Mouse (Mus musculus) liver, embryonic 16.5 days (tissue): ENCODE data around the gene Gm20721. TPM values are rescaled to one million over a fixed set of nuclear protein-coding genes. Genes with fewer than 3 reads are reported as not detected.

Source experiments
- ATAC-seq: fragments of 200-750 bp; cut with Nextera tagmentation; 2 replicates; pipeline ENCODE4 v1.8.0; 2017; ENCODE audit warnings: low read depth, mild to moderate bottlenecking, moderate number of reproducible peaks, moderate library complexity
- H3K27ac ChIP-seq: fragments of 300-500 bp; sonication (generic); 2 replicates; pipeline ENCODE4 v1.5.1; 2014; ENCODE audit warnings: mild to moderate bottlenecking, low read length
- H3K27me3 ChIP-seq: fragments of 300-500 bp; sonication (generic); 2 replicates; pipeline ENCODE4 v1.6.1; 2014; ENCODE audit warnings: low read depth, low read length, mixed read lengths; ENCODE audit not compliant: control insufficient read depth, insufficient read depth
- H3K36me3 ChIP-seq: fragments of 300-500 bp; sonication (generic); 2 replicates; pipeline ENCODE4 v1.6.1; 2014; ENCODE audit warnings: mild to moderate bottlenecking; ENCODE audit not compliant: control insufficient read depth, insufficient read depth
- H3K4me1 ChIP-seq: fragments of 300-500 bp; sonication (generic); 2 replicates; pipeline ENCODE4 v1.6.1; 2014; ENCODE audit warnings: low read depth, low read length, mixed read lengths; ENCODE audit not compliant: control insufficient read depth
- H3K4me2 ChIP-seq: fragments of 300-500 bp; sonication (generic); 2 replicates; pipeline ENCODE4 v1.6.1; 2014; ENCODE audit warnings: low read depth, low read length, mixed read lengths
- H3K4me3 ChIP-seq: fragments of 300-500 bp; sonication (generic); 2 replicates; pipeline ENCODE4 v1.5.1; 2014; ENCODE audit warnings: low read depth, mild to moderate bottlenecking, low read length
- H3K9ac ChIP-seq: fragments of 300-500 bp; sonication (generic); 2 replicates; pipeline ENCODE4 v1.6.1; 2014; ENCODE audit warnings: low read depth, low read length
- H3K9me3 ChIP-seq: fragments of 300-500 bp; sonication (generic); replicated peaks from 2 replicates; pipeline ENCODE4 v1.6.1; 2016; ENCODE audit warnings: low read length; ENCODE audit not compliant: control insufficient read depth
- WGBS: fragments of 180-500 bp; shearing (Covaris S2); extraction: QIAGEN DNeasy Blood & Tissue Kit; methylation state at CpG from one replicate; pipeline ENCODE4 v1.1.7; 2014; ENCODE audit not compliant: insufficient replicate concordance; 5-methylcytosine and 5-hydroxymethylcytosine counted together
- polyA plus RNA-seq: library from polyadenylated mRNA; unstranded; fragments of >200 nt; fragmentation: Nextera tagmentation; extraction: Ambion mirVana; gene quantifications from 2 replicates; pipeline ENCODE4 v1.2.1, GENCODE M21; 2015

The Gm20721 gene
- polyA plus RNA-seq, 1 experiment from 2014 or later, result 34.8 TPM

DNA sequence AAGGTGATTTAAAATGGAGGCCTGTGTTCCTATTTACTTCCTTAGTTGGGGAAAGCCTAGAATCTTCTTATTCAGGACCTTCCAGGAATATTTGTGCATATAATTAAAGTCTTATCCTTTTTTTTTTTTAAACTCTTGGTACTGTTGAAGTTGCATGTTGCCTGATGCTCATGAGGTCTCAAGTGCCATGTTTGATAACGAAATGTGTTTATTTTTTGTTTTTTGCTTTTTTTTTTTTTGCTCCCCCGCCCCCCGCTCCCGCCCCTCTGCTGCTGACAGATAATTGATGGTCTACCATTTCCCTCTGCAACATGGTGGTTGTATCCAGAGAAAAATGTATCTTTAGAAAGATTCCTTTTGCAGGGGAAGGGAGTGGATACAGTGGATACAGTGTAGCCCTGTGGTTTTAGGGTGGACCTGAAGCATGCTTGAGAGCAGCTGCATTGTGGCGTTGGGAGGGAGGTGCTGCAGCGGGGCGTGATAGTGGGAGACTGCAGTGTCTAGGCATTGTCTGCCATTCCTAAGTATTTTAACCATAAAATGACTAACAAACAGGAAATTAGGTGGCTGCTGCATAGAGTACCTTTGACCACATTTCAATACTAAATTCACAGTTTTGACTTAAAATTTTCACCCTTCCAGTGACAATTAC is 13.1 kb downstream of the Gm20721 start:
- H3K4me1 ChIP-seq, result peaks cover 49% of the 10 kb centered on the region
- 26% methylated on average over 7 of the region's 7 CpGs for WGBS
- H3K27ac ChIP-seq, result no peak overlapping the region
- H3K9me3 ChIP-seq, result no peaks in the 10 kb centered on the region; the same call in 1 of the 2 replicates
- ATAC-seq, result no peak
- no peak overlapping the region for H3K4me3 ChIP-seq
- no peak overlapping the region for H3K9ac ChIP-seq
- H3K36me3 ChIP-seq, result peaks cover 6% of the 10 kb centered on the region
- H3K4me2 ChIP-seq, result no peak overlapping the region
- H3K27me3 ChIP-seq, result no peaks in the 10 kb centered on the region

DNA sequence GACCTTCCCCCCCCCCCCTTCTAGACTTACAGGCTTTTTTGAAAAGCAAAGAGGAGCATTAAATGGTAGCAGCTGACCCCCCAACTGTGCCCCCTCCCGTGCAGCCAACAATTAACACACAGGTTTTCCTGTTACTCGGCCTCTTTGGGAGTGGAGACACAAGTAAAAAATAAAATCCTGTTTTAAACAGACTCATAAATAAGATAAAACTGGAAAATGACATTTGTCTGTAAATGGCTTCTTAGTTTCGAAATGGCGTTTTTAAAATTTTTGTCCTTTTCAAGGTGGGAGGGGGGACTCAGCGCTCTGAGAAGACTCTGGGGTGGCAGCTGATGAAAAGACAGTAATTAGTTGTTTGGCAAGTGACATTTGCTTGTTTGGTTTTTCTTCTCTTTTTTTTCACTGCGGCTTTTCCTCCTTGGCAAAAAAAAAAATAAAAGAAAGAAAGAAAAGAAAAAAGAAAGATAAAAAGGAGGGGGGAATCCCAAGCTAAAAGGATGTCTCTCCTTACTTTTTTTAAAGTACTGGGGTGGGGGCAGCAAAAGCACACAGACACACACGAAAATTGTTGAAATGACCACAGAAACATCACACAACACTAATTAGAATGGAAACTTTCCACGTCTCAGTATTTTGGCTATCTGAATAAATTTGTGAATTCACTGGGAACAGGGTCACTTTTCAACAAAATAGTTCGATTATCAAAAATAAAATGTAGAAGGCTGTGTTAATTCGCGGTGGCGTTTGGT is 15.1 kb downstream of the Gm20721 start:
- H3K4me3 ChIP-seq, result peak overlapping the region; percentile 95

DNA sequence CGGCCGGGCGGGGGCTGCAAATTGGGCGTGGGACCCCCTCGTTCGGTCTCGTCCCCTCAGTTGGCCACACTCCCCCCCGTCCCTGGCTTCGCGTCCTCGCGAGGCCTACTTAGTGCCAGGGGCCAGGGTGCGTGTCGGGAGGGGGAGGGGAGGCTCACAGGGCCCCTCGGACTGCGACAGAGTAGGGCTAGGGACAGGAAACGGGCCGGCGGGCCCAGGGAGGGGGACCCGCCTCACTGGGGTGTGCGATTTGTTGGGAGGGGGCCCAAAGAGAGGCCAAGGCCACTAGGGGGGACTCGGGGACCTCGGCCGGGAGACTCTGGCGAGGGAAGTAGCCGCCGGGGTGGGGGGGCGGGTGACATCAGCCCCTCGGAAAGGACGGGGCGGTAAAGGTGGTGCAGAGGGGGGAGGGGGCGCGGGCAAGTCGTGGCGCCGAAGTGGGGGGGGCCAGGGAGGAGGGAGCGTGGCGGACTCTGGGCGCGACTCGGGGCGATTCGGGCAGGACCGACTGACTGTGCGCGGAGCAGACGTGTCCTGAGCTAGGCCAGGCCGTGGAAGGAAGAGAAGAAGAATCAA is 15.8 kb downstream of the Gm20721 start:
- H3K9ac ChIP-seq, result peak overlapping the region; percentile 96
- peaks cover 6% of the 10 kb centered on the region for H3K36me3 ChIP-seq
- 1% methylated on average over 45 of the region's 48 CpGs for WGBS
- H3K9me3 ChIP-seq, result no peaks in the 10 kb centered on the region; the same call in 1 of the 2 replicates
- H3K4me3 ChIP-seq, result peak overlapping the region; percentile 95
- peak; percentile 37 for ATAC-seq
- peak overlapping the region; percentile 97 for H3K4me2 ChIP-seq
- H3K27ac ChIP-seq, result peak overlapping the region; percentile 90
- peaks cover 44% of the 10 kb centered on the region for H3K4me1 ChIP-seq
- H3K27me3 ChIP-seq, result no peaks in the 10 kb centered on the region

More for the DNA sequence above, 15.1 kb downstream of the Gm20721 start:
- peak overlapping the region; percentile 96 for H3K9ac ChIP-seq
- WGBS, result 30% methylated on average over 12 of the region's 12 CpGs
- peaks cover 49% of the 10 kb centered on the region for H3K4me1 ChIP-seq
- H3K27ac ChIP-seq, result peak overlapping the region; percentile 90; the same call in 1 of the 2 replicates
- no peaks in the 10 kb centered on the region; the same call in 1 of the 2 replicates for H3K9me3 ChIP-seq
- H3K36me3 ChIP-seq, result peaks cover 6% of the 10 kb centered on the region
- no peak for ATAC-seq
- H3K4me2 ChIP-seq, result peak overlapping the region; percentile 97
- no peaks in the 10 kb centered on the region for H3K27me3 ChIP-seq

DNA sequence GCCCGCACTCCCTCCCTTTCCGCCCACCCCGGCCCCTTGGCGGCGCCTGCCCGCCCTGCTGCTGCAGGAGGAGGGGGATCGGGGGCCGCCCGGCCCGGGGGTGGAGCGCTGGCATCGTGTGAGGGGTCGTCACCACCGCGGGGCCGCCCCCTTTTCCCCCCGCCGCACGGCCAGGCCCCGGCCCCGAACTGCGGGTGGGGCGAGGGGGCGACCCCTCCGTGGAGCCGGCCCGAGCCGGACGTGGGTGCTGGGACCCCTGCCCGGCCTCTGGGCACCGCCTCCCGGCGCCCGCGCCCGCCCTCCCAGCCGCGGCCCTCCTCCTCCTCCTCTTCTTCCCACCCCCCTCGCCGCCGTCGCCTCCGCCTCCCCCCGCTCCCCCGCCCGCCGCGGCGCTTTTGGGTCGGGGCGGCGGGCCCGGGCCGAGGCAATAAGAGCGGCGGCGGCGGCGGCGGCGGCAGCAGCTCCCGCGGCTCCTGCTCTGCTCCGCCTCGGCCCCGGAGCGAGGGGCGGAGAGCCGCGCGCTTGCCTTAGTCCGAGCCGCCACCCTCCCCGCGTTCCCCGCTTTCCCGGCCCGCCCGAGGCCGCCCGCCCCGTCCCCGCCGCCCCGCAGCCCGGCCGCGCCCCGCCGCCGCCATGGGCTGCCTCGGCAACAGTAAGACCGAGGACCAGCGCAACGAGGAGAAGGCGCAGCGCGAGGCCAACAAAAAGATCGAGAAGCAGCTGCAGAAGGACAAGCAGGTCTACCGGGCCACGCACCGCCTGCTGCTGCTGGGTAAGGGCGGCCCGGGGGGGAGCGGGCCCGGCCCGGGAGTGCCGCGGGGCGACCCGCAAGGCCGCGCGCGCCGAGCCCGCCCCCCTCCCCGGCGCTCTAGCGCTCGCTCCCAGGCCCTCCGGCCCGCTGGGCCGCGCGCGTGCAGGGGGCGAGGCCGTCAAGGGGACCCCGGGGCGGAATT is 16.6 kb downstream of the Gm20721 start:
- peak; percentile 62 for ATAC-seq
- peak overlapping the region; percentile 96 for H3K9ac ChIP-seq
- under 1% methylated on average over 68 of the region's 131 CpGs for WGBS

DNA sequence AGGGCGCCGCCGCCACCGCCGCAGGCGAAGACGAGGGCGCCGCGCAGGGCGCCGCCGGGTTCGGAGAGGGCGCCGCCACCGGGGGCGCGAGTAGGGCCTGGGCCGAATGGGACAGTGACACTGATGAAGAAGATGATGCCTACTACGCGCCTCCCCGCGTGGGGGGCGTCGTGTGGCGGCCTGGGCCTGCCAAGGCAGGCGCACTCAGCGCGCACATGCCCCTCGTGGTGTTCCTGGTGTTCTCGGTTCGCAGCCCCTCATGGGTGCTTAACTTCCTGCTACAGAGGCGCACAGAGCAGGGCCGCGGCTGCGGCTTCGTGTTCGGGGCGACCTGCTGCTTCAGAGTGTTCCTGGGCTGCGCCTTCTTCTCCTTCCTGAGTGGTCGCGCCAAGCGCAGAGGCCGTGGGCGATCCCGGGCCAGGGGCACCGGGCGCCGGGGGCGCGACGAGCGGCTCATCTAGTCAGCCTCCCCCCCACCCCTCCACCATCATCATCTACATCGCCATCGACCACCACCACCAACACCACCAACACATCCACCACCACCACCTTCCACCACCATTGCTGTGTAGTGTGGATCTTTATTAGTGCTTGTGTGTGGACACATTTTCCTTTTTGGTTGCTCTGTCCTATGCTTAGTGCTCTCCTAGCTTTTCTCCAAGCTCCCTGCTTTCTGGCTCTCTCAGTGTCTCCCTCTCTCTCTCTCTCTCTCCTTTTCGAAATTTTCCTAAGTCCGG is 17.4 kb downstream of the Gm20721 start:
- Histone ChIP-seq H3K4me1 (peaks cover 31% of the 10 kb centered on the region), H3K9me3 (no peaks in the 10 kb centered on the region; the same call in 1 of the 2 replicates), H3K4me2 (peak overlapping the region; percentile 97), H3K27ac (peak overlapping the region; percentile 90), H3K27me3 (no peaks in the 10 kb centered on the region), H3K9ac (peak overlapping the region; percentile 96), H3K4me3 (peak overlapping the region; percentile 95), H3K36me3 (no peaks in the 10 kb centered on the region)
- no peak for ATAC-seq
- WGBS, result 18% methylated on average over 58 of the region's 58 CpGs

More for the DNA sequence above, 16.6 kb downstream of the Gm20721 start:
- Histone ChIP-seq H3K4me1 (peaks cover 38% of the 10 kb centered on the region), H3K36me3 (peaks cover 5% of the 10 kb centered on the region), H3K27ac (peak overlapping the region; percentile 90), H3K27me3 (no peaks in the 10 kb centered on the region), H3K4me3 (peak overlapping the region; percentile 95), H3K9me3 (no peaks in the 10 kb centered on the region; the same call in 1 of the 2 replicates), H3K4me2 (peak overlapping the region; percentile 97)

DNA sequence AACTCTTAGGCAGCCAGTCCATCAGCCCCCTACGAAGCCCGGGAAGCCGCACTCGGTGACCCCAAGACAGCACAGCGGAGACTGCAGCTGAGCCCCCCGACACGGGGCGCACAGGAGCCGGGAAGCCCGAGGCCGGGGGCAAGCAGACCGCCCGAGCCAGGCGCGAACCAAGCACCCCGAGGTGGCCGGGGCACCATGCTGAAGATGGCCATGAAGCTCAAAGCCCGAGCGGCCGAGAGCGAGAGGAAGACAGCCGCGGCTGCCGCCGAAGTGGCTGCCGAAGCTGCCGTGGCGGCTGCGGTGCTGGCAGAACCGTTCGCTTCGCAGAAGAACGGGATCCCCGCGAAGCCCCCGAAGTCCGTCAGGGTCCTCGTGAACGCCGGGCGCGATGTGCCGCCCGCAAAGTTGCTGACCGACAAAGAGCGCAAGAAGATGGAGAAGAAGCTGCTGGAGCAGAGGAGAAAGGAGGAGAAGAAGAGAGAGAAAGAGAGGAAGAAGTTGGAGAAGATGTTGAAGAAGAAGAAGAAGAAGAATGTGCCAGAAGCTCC is 18.1 kb downstream of the Gm20721 start:
- no peak for ATAC-seq
- peak overlapping the region; percentile 97 for H3K4me2 ChIP-seq
- H3K9me3 ChIP-seq, result no peaks in the 10 kb centered on the region; the same call in 1 of the 2 replicates
- H3K4me1 ChIP-seq, result peaks cover 26% of the 10 kb centered on the region
- no peak overlapping the region for H3K27ac ChIP-seq
- H3K27me3 ChIP-seq, result no peaks in the 10 kb centered on the region
- peak overlapping the region; percentile 96 for H3K9ac ChIP-seq
- peak overlapping the region; percentile 95 for H3K4me3 ChIP-seq
- H3K36me3 ChIP-seq, result no peaks in the 10 kb centered on the region
- WGBS, result 42% methylated on average over 46 of the region's 46 CpGs

DNA sequence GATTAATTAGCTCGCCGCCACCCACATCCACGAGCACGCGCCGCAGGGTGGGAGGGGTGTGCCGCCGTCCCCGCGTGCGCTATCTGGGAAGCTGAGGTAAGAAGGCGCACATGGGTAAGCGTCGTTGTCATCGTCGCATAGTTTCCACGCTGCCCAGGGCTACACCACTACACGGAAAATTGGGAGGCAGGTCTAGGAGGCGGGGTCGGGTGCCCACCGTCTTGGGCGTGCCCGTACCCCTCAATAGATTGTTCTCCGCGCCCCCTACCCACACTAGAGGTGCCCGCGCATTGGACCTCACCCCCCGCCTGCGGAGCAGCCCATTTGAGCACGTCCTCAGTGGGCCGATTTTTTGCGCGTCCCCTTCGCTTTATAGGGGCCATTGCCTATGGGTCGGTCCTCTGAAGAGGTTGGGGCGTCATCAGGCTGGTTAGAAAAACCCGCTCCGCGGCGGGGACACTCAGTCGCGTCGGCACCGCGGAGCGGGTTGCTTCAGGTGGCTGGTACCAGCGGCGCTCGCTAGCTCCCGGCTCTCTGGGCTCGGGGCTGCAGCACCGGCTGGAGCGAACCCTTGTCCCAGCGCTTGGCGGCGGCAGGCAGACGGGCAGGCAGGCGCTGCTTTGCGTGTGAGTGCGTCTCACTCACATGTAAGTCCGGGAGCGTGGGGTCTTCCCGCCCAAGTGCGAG is 19.1 kb downstream of the Gm20721 start:
- Histone ChIP-seq H3K27ac (no peak overlapping the region), H3K27me3 (no peaks in the 10 kb centered on the region), H3K9me3 (no peaks in the 10 kb centered on the region; the same call in 1 of the 2 replicates), H3K4me3 (peak overlapping the region; percentile 95), H3K4me1 (peaks cover 18% of the 10 kb centered on the region), H3K4me2 (peak overlapping the region; percentile 97), H3K36me3 (no peaks in the 10 kb centered on the region), H3K9ac (peak overlapping the region; percentile 96)
- ATAC-seq, result peak; percentile 54
- 48% methylated on average over 64 of the region's 64 CpGs for WGBS
